Mouse (Mus musculus) urinary bladder, adult 2 months (tissue): ENCODE measurements around the gene Pvrig. TPM values are rescaled to one million over a fixed set of nuclear protein-coding genes. Genes with fewer than 3 reads are reported as not detected.
"Not testable (repeated sequence)": the region's sequence is repeated elsewhere in the genome, so short reads cannot be mapped to it uniquely, and the experiment has no call there.

Source experiments
- DNase-seq: peaks from one replicate; pipeline ENCODE4 v3.0.0; 2022; ENCODE audit warnings: low spot score
- polyA plus RNA-seq: library from polyadenylated mRNA; depleted of rRNA; stranded (reverse); fragments of >200 nt; gene quantifications from 2 replicates; pipeline ENCODE4 v1.2.3, GENCODE M21; 2012; rRNA removed

The Pvrig gene
- polyA plus RNA-seq: 0.28 and 0.29 TPM in 2 replicates

- DNase-seq: no peak
Observed at GRCm38 (mm10) chr5:138341661-138342060, at the start of gene Pvrig. Gene Pvrig, plus strand, starts transcription at chr5:138341961.

GRCm38 (mm10) chr5:138294158-138294557 lies 47.6 kb upstream of the Pvrig start:
- no peak for DNase-seq

DNA sequence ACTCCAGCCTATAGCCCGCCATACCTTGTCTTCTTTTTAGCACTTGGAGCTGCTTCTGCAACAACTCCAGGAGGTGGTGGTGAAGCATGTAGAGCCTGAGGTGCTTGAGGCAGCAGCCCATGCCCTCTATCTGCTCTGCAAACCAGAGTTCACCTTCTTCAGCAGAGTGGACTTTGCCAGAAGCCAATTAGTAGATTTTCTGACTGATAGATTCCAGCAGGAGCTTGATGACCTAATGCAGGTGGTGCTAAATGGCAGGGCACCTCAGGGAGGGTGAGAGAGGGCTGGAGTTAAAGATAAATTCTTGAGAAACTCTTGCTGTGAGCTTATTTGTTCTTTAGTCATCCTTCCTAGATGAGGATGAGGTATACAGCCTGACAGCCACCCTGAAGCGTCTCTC lies 42.1 kb upstream of the Pvrig start:
- DNase-seq: no peak

- no peak for DNase-seq
Observed at GRCm38 (mm10) chr5:138312795-138313194, 29.0 kb upstream of the Pvrig start.

GRCm38 (mm10) chr5:138343216-138343615 lies 1.5 kb downstream of the Pvrig start:
- no peak for DNase-seq

GRCm38 (mm10) chr5:138363208-138363607 lies 21.4 kb downstream of the Pvrig start:
- DNase-seq: not testable (repeated sequence)

DNA sequence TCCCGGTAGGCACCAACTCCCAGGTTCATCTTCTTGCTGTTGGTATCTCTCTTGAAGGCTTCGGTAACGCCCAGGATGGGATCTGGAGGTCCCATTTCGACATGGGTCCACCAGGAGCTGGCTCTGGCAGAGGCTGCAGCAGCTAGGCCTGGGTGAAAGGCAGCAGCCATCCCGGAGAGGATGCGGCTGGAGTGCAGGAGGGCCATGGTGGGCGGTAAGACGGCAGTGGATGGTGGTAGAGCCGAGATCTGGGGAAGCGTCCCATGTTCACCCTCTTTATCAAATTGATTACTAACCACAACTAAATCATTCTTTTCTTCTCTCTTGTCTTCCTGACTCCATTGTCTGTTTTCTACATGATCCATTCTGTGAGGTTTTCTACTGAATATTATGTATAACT lies 23.6 kb downstream of the Pvrig start:
- not testable (repeated sequence) for DNase-seq

Other genes starting within 250 kb of the Pvrig start
- gene Zscan21, start 225.1 kb upstream of the Pvrig start, polyA plus RNA-seq: 21.6 and 24.9 TPM in 2 replicates
- gene Zfp113, start 186.2 kb upstream of the Pvrig start, polyA plus RNA-seq: 5.2 and 6.0 TPM in 2 replicates
- gene Cops6, start 180.9 kb upstream of the Pvrig start, polyA plus RNA-seq: 104 and 109 TPM in 2 replicates
- gene Ap4m1, start 170.0 kb upstream of the Pvrig start, polyA plus RNA-seq: 29.6 and 31.1 TPM in 2 replicates
- gene Mcm7, start 169.5 kb upstream of the Pvrig start, polyA plus RNA-seq: 26.9 and 29.7 TPM in 2 replicates
- gene Taf6, start 154.5 kb upstream of the Pvrig start, polyA plus RNA-seq: 39.4 and 47.3 TPM in 2 replicates
- gene Cnpy4, start 154.5 kb upstream of the Pvrig start, polyA plus RNA-seq: 22.1 and 24.2 TPM in 2 replicates
- 5.3 and 5.8 TPM in 2 replicates for gene Mblac1, start 147.6 kb upstream of the Pvrig start, polyA plus RNA-seq
- 1.4 and 1.6 TPM in 2 replicates for gene Nxpe5, start 116.1 kb upstream of the Pvrig start, polyA plus RNA-seq
- 121 and 136 TPM in 2 replicates for gene Lamtor4, start 86.5 kb upstream of the Pvrig start, polyA plus RNA-seq
- gene BC037034, start 77.9 kb upstream of the Pvrig start, polyA plus RNA-seq: 33.8 and 42.4 TPM in 2 replicates
- gene Gal3st4, start 69.1 kb upstream of the Pvrig start, polyA plus RNA-seq: 1.7 and 2.1 TPM in 2 replicates
- gene Gm43720, start 62.0 kb upstream of the Pvrig start, polyA plus RNA-seq: 0.01 TPM in 1 of 2 replicates, not detected in the other
- gene Gpc2, start 62.0 kb upstream of the Pvrig start, polyA plus RNA-seq: 15.4 and 21.8 TPM in 2 replicates
- 2.8 and 3.3 TPM in 2 replicates for gene Stag3, start 61.7 kb upstream of the Pvrig start, polyA plus RNA-seq
- gene Zfp157, start 99.5 kb downstream of the Pvrig start, polyA plus RNA-seq: 7.5 and 8.8 TPM in 2 replicates
- not detected in 2 replicates for gene 1700123K08Rik, start 222.8 kb downstream of the Pvrig start, polyA plus RNA-seq